Mouse (Mus musculus) testis, adult 2 months (tissue): ENCODE data around the gene BC028528.

Experiments used
- CTCF ChIP-seq: fragments of 200-500 bp; IDR thresholded peaks from 2 replicates; pipeline ENCODE4 v1.5.1; 2012; ENCODE audit warnings: low read depth, mild to moderate bottlenecking, inconsistent platforms, low read length, moderate library complexity; ENCODE audit not compliant: control insufficient read depth, insufficient read depth, insufficient replicate concordance
- POLR2A ChIP-seq: fragments of 200-500 bp; IDR thresholded peaks from 2 replicates; pipeline ENCODE4 v1.6.1; 2012; ENCODE audit warnings: low read depth, mild to moderate bottlenecking, inconsistent platforms, low read length, moderate library complexity; ENCODE audit not compliant: control insufficient read depth

DNA sequence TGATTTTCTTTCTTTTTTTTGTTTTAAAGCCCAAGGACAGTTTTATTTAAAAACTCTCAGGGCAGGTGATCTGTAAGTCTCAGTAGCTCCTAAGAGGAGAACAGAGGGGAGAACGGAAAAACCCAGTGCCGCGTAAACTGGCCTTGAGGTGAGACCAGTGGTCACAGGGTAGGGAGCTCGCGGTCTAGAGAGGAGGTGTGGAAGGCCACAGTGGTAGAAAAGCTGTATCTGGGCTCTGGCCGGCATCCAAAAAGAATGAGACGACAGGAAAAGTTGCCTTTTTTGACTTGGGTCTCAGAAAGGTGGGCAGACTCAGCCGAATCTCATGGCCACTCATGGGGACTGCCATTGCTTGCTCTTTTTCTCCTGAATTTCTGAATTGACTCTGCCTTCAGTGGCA, 46.4 kb upstream of the BC028528 start:
- TF ChIP-seq CTCF (no peak), POLR2A (no peak)
